Mouse (Mus musculus): ENCODE data around the gene Sppl3. TPM values are rescaled to one million over a fixed set of nuclear protein-coding genes. Genes with fewer than 3 reads are reported as not detected.

Gene Sppl3
- polyA plus RNA-seq, 1 experiment, result 93.9 TPM

- no peak overlapping the region for H3K4me3 ChIP-seq (ENCODE audit: control insufficient read depth, low read depth, low read length)
- H3K27ac ChIP-seq (ENCODE audit: control insufficient read depth, insufficient read depth, low read depth, low read length), result no peak overlapping the region
- no peaks in the 10 kb centered on the region; the same call in 1 of the 2 replicates for H3K36me3 ChIP-seq (ENCODE audit: control insufficient read depth, insufficient read depth, low read length)
- H3K27me3 ChIP-seq (ENCODE audit: control insufficient read depth, insufficient read depth, low read length), result no peaks in the 10 kb centered on the region
- TF ChIP-seq CTCF (IDR thresholded peaks at IDR 0.05; ENCODE audit: control insufficient read depth, insufficient read depth, insufficient replicate concordance, low read depth, low read length), result no peak
- TF ChIP-seq POLR2A (IDR thresholded peaks at IDR 0.05; ENCODE audit: control insufficient read depth, low read depth, low read length), result no peak
- peaks cover 6% of the 10 kb centered on the region for H3K4me1 ChIP-seq (ENCODE audit: control insufficient read depth, insufficient read depth, low read length)
Measured at GRCm38 (mm10) chr5:115052546-115052945, 41.6 kb downstream of the Sppl3 start.

GRCm38 (mm10) chr5:115053791-115054396, 43.0 kb downstream of the Sppl3 start:
- H3K27ac ChIP-seq (ENCODE audit: control insufficient read depth, insufficient read depth, low read depth, low read length), result no peak overlapping the region
- H3K36me3 ChIP-seq (ENCODE audit: control insufficient read depth, insufficient read depth, low read length), result no peaks in the 10 kb centered on the region; the same call in none of the 2 replicates
- H3K27me3 ChIP-seq (ENCODE audit: control insufficient read depth, insufficient read depth, low read length), result no peaks in the 10 kb centered on the region
- H3K4me1 ChIP-seq (ENCODE audit: control insufficient read depth, insufficient read depth, low read length), result peaks cover 6% of the 10 kb centered on the region
- TF ChIP-seq CTCF (IDR thresholded peaks at IDR 0.05; ENCODE audit: control insufficient read depth, insufficient read depth, insufficient replicate concordance, low read depth, low read length) (no peak), POLR2A (IDR thresholded peaks at IDR 0.05; ENCODE audit: control insufficient read depth, low read depth, low read length) (no peak)
- no peak overlapping the region for H3K4me3 ChIP-seq (ENCODE audit: control insufficient read depth, low read depth, low read length)

GRCm38 (mm10) chr5:115055418-115055817, 44.5 kb downstream of the Sppl3 start:
- H3K4me3 ChIP-seq (ENCODE audit: control insufficient read depth, low read depth, low read length), result no peak overlapping the region
- H3K27ac ChIP-seq (ENCODE audit: control insufficient read depth, insufficient read depth, low read depth, low read length), result no peak overlapping the region
- TF ChIP-seq POLR2A (IDR thresholded peaks at IDR 0.05; ENCODE audit: control insufficient read depth, low read depth, low read length) (no peak), CTCF (IDR thresholded peaks at IDR 0.05; ENCODE audit: control insufficient read depth, insufficient read depth, insufficient replicate concordance, low read depth, low read length) (no peak)
- H3K4me1 ChIP-seq (ENCODE audit: control insufficient read depth, insufficient read depth, low read length), result peaks cover 5% of the 10 kb centered on the region
- no peaks in the 10 kb centered on the region for H3K27me3 ChIP-seq (ENCODE audit: control insufficient read depth, insufficient read depth, low read length)
- no peaks in the 10 kb centered on the region; the same call in none of the 2 replicates for H3K36me3 ChIP-seq (ENCODE audit: control insufficient read depth, insufficient read depth, low read length)

GRCm38 (mm10) chr5:115057153-115057552, 46.2 kb downstream of the Sppl3 start:
- Histone ChIP-seq H3K4me1 (ENCODE audit: control insufficient read depth, insufficient read depth, low read length) (peaks cover 4% of the 10 kb centered on the region), H3K36me3 (ENCODE audit: control insufficient read depth, insufficient read depth, low read length) (no peaks in the 10 kb centered on the region; the same call in none of the 2 replicates), H3K27me3 (ENCODE audit: control insufficient read depth, insufficient read depth, low read length) (no peaks in the 10 kb centered on the region), H3K27ac (ENCODE audit: control insufficient read depth, insufficient read depth, low read depth, low read length) (no peak overlapping the region), H3K4me3 (ENCODE audit: control insufficient read depth, low read depth, low read length) (no peak overlapping the region)
- TF ChIP-seq CTCF (IDR thresholded peaks at IDR 0.05; ENCODE audit: control insufficient read depth, insufficient read depth, insufficient replicate concordance, low read depth, low read length), result no peak

GRCm38 (mm10) chr5:115058584-115059297, 47.8 kb downstream of the Sppl3 start:
- Histone ChIP-seq H3K27me3 (ENCODE audit: control insufficient read depth, insufficient read depth, low read length) (no peaks in the 10 kb centered on the region), H3K4me3 (ENCODE audit: control insufficient read depth, low read depth, low read length) (no peak overlapping the region), H3K4me1 (ENCODE audit: control insufficient read depth, insufficient read depth, low read length) (peaks cover under 1% of the 10 kb centered on the region; the same call in 1 of the 2 replicates), H3K27ac (ENCODE audit: control insufficient read depth, insufficient read depth, low read depth, low read length) (no peak overlapping the region), H3K36me3 (ENCODE audit: control insufficient read depth, insufficient read depth, low read length) (peaks cover 2% of the 10 kb centered on the region)
- TF ChIP-seq CTCF (IDR thresholded peaks at IDR 0.05; ENCODE audit: control insufficient read depth, insufficient read depth, insufficient replicate concordance, low read depth, low read length) (no peak), POLR2A (IDR thresholded peaks at IDR 0.05; ENCODE audit: control insufficient read depth, low read depth, low read length) (no peak)

- no peak for TF ChIP-seq CTCF (IDR thresholded peaks at IDR 0.05; ENCODE audit: control insufficient read depth, insufficient read depth, insufficient replicate concordance, low read depth, low read length)
- TF ChIP-seq POLR2A (IDR thresholded peaks at IDR 0.05; ENCODE audit: control insufficient read depth, low read depth, low read length), result no peak
- Histone ChIP-seq H3K27me3 (ENCODE audit: control insufficient read depth, insufficient read depth, low read length) (no peaks in the 10 kb centered on the region), H3K27ac (ENCODE audit: control insufficient read depth, insufficient read depth, low read depth, low read length) (peak overlapping the region; percentile 12; the same call in 1 of the 2 replicates), H3K4me3 (ENCODE audit: control insufficient read depth, low read depth, low read length) (no peak overlapping the region), H3K4me1 (ENCODE audit: control insufficient read depth, insufficient read depth, low read length) (no peaks in the 10 kb centered on the region), H3K36me3 (ENCODE audit: control insufficient read depth, insufficient read depth, low read length) (peaks cover 2% of the 10 kb centered on the region)
Measured at GRCm38 (mm10) chr5:115060067-115060695, 49.2 kb downstream of the Sppl3 start.

- Histone ChIP-seq H3K4me3 (ENCODE audit: control insufficient read depth, low read depth, low read length) (no peak overlapping the region), H3K36me3 (ENCODE audit: control insufficient read depth, insufficient read depth, low read length) (peaks cover 3% of the 10 kb centered on the region), H3K27me3 (ENCODE audit: control insufficient read depth, insufficient read depth, low read length) (no peaks in the 10 kb centered on the region), H3K4me1 (ENCODE audit: control insufficient read depth, insufficient read depth, low read length) (no peaks in the 10 kb centered on the region), H3K27ac (ENCODE audit: control insufficient read depth, insufficient read depth, low read depth, low read length) (no peak overlapping the region)
- TF ChIP-seq POLR2A (IDR thresholded peaks at IDR 0.05; ENCODE audit: control insufficient read depth, low read depth, low read length) (no peak), CTCF (IDR thresholded peaks at IDR 0.05; ENCODE audit: control insufficient read depth, insufficient read depth, insufficient replicate concordance, low read depth, low read length) (no peak)
Measured at GRCm38 (mm10) chr5:115060977-115061376, 50.0 kb downstream of the Sppl3 start.
